Mouse (Mus musculus) forebrain, postnatal 0 days (tissue): ENCODE results near the gene Depdc1b. TPM values are rescaled to one million over a fixed set of nuclear protein-coding genes. Genes with fewer than 3 reads are reported as not detected.
A peak's percentile ranks its signal among the peaks of the same experiment; 100 is the strongest.

Experiments
- ATAC-seq: fragments of 200-750 bp; cut with Nextera tagmentation; 2 replicates; pipeline ENCODE4 v1.8.0; 2017; ENCODE audit warnings: mild to moderate bottlenecking, moderate library complexity
- DNase-seq: peaks from one replicate; pipeline ENCODE4 v3.0.0-alpha.2; 2015
- H3K27ac ChIP-seq: fragments of 300-500 bp; sonication (generic); 2 replicates; pipeline ENCODE4 v1.5.1; 2014; ENCODE audit warnings: low read depth, mild to moderate bottlenecking, antibody characterized with exemption, low read length, moderate library complexity, mixed read lengths
- H3K27me3 ChIP-seq: fragments of 300-500 bp; sonication (generic); 2 replicates; pipeline ENCODE4 v1.6.1; 2014; ENCODE audit warnings: mild to moderate bottlenecking, low read length, mixed read lengths; ENCODE audit not compliant: insufficient read depth
- H3K36me3 ChIP-seq: fragments of 300-500 bp; sonication (generic); 2 replicates; pipeline ENCODE4 v1.6.1; 2014; ENCODE audit warnings: mild to moderate bottlenecking, moderate library complexity; ENCODE audit not compliant: insufficient read depth
- H3K4me1 ChIP-seq: fragments of 300-500 bp; sonication (generic); 2 replicates; pipeline ENCODE4 v1.6.1; 2014; ENCODE audit warnings: antibody characterized with exemption; ENCODE audit not compliant: insufficient read depth
- H3K4me2 ChIP-seq: fragments of 300-500 bp; sonication (generic); 2 replicates; pipeline ENCODE4 v1.6.1; 2014; ENCODE audit warnings: low read depth, mild to moderate bottlenecking, moderate library complexity
- H3K4me3 ChIP-seq: fragments of 300-500 bp; sonication (generic); 2 replicates; pipeline ENCODE4 v1.5.1; 2014; ENCODE audit warnings: low read depth, low read length, mixed read lengths
- H3K9ac ChIP-seq: fragments of 300-500 bp; sonication (generic); 2 replicates; pipeline ENCODE4 v1.6.1; 2014; ENCODE audit warnings: mild to moderate bottlenecking
- H3K9me3 ChIP-seq: fragments of 300-500 bp; sonication (generic); 2 replicates; pipeline ENCODE4 v1.6.1; 2016; ENCODE audit warnings: low read length
- CTCF ChIP-seq: sonication (generic); IDR thresholded peaks from 2 replicates; pipeline ENCODE4 v1.5.1; 2016; ENCODE audit warnings: antibody characterized with exemption, control low read depth, low read depth
- WGBS: fragments of 180-500 bp; shearing (Covaris S2); extraction: QIAGEN DNeasy Blood & Tissue Kit; methylation state at CpG from one replicate; pipeline ENCODE4 v1.1.7; 2014; 5-methylcytosine and 5-hydroxymethylcytosine counted together
- polyA plus RNA-seq: library from polyadenylated mRNA; unstranded; fragments of >200 nt; fragmentation: Nextera tagmentation; extraction: Ambion mirVana; gene quantifications from 2 replicates; pipeline ENCODE4 v1.2.1, GENCODE M21; 2015
- total RNA-seq: library from RNA; depleted of rRNA; stranded (reverse); fragments of >200 nt; gene quantifications from 2 replicates; pipeline ENCODE4 v1.2.3, GENCODE M21; 2014

The Depdc1b gene
- total and polyA plus RNA-seq, 2 experiments from 2014 or later: 0.51 to 1.8 TPM

DNA sequence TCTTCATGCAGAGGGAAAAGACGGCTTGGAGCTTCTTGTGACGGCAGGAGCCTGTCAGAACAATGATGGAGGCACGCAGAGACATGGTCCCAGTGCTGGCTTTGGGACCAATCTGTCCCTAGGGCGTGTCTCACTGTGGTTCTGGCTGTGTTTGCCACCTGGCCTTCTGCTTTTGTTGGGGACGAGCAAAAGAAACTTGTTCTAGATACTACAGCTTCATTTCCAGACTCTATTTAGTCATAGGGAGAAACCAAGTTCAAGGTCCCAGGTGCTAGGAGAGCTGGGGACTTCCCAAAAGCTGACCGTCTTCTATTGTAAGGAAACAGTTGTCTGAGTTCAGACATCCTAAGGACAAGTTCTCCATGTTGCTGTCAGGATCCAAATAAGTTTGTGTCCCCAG, 21.2 kb downstream of the Depdc1b start:
- H3K9ac ChIP-seq: no peak overlapping the region
- no peak overlapping the region for H3K27ac ChIP-seq
- H3K27me3 ChIP-seq: no peaks in the 10 kb centered on the region
- H3K4me2 ChIP-seq: no peak overlapping the region
- no peak for TF ChIP-seq CTCF
- ATAC-seq (no peak), DNase-seq (no peak)
- H3K36me3 ChIP-seq: no peaks in the 10 kb centered on the region
- no peak overlapping the region for H3K4me3 ChIP-seq
- H3K9me3 ChIP-seq: no peaks in the 10 kb centered on the region
- no peaks in the 10 kb centered on the region for H3K4me1 ChIP-seq
- 93% methylated on average over 6 of the region's 6 CpGs for WGBS

DNA sequence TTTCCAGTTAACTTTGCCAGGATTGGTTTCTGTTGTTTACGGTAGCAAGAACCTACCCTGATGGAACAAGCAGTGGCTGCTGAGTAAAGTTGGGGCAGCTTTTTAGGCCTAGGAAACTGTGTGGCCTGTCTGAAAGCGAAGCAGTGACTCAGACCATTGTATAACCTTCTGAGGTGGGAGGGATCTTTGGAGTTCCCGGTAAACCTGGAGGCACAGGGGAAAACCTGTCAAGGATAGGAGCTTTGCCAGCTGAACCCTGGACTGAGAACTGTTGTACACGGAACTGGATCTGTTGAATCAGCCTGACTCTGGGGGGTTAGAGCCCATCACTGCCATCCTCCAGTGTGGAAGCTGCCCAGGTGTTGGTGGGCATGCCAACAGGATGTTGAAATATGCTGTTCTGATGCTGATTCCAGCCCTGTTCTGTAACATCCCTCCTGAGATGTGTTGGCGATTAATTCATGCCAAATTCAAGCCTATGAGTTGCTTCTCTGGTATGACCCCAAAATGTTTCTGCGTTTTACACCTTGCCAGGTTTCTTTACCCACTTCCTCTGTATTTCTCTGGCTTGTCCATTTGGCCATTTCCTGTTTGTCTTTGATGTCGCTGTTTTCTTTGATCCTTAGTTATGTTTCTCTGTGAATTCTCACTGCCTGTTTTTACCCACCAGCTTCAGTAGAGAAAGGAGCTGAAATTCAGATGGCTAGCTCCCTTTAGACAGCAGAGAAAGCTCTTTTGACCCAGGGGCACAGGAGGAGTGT, 22.1 kb downstream of the Depdc1b start:
- ATAC-seq: no peak
- no peak overlapping the region for H3K27ac ChIP-seq
- H3K4me2 ChIP-seq: no peak overlapping the region
- no peak overlapping the region for H3K9ac ChIP-seq
- no peak for DNase-seq
- H3K4me1 ChIP-seq: no peaks in the 10 kb centered on the region
- no peaks in the 10 kb centered on the region for H3K9me3 ChIP-seq
- no peak overlapping the region for H3K4me3 ChIP-seq
- H3K36me3 ChIP-seq: no peaks in the 10 kb centered on the region
- WGBS: 79% methylated on average over 7 of the region's 7 CpGs
- H3K27me3 ChIP-seq: no peaks in the 10 kb centered on the region
- no peak for TF ChIP-seq CTCF

- no peak overlapping the region for H3K9ac ChIP-seq
- no peaks in the 10 kb centered on the region for H3K27me3 ChIP-seq
- ATAC-seq (no peak), DNase-seq (no peak)
- no peak overlapping the region for H3K4me3 ChIP-seq
- no peak overlapping the region for H3K27ac ChIP-seq
- TF ChIP-seq CTCF: no peak
- WGBS: 86% methylated on average over 10 of the region's 10 CpGs
- no peaks in the 10 kb centered on the region for H3K4me1 ChIP-seq
- no peak overlapping the region for H3K4me2 ChIP-seq
- H3K36me3 ChIP-seq: no peaks in the 10 kb centered on the region
- H3K9me3 ChIP-seq: no peaks in the 10 kb centered on the region
Measured at GRCm38 (mm10) chr13:108339907-108340596, 23.9 kb downstream of the Depdc1b start.

GRCm38 (mm10) chr13:108341585-108341984, 25.5 kb downstream of the Depdc1b start:
- Histone ChIP-seq H3K27ac (no peak overlapping the region), H3K9ac (no peak overlapping the region), H3K4me3 (no peak overlapping the region), H3K36me3 (no peaks in the 10 kb centered on the region), H3K27me3 (no peaks in the 10 kb centered on the region), H3K4me1 (no peaks in the 10 kb centered on the region), H3K9me3 (no peaks in the 10 kb centered on the region), H3K4me2 (no peak overlapping the region)
- 77% methylated on average over 7 of the region's 7 CpGs for WGBS
- ATAC-seq (no peak), DNase-seq (no peak)
- peak; percentile 31; the same call in 1 of the 2 replicates for TF ChIP-seq CTCF

GRCm38 (mm10) chr13:108345756-108346155, 29.6 kb downstream of the Depdc1b start:
- no peak for TF ChIP-seq CTCF
- ATAC-seq: no peak

DNA sequence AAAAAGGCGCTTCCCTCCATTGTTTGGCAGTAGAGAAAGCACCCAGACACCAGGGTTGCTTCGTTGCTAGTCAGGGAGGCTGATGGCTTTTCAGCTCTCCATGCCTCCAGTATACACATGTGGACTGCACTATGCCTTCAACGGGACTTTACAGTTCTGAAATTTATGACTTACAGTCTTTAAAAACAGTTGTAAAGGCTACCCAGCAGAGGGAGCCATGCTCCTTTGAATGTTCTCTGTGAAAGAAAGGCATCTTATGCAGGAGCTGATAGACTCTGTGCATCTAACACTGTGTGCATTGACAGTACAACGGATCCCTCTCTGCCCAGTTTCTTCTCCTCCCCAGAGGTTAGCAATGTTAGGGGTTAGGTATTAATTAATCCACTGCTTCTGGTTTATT, 30.9 kb downstream of the Depdc1b start:
- TF ChIP-seq CTCF: peak; percentile 89
- Histone ChIP-seq H3K9ac (no peak overlapping the region), H3K4me2 (no peak overlapping the region), H3K4me3 (no peak overlapping the region), H3K9me3 (no peaks in the 10 kb centered on the region), H3K27me3 (no peaks in the 10 kb centered on the region), H3K36me3 (no peaks in the 10 kb centered on the region), H3K4me1 (no peaks in the 10 kb centered on the region), H3K27ac (no peak overlapping the region)
- peak; percentile 86 for DNase-seq
- ATAC-seq: peak; percentile 88
- WGBS: 52% methylated on average over 4 of the region's 4 CpGs

More at GRCm38 (mm10) chr13:108345756-108346155, 29.6 kb downstream of the Depdc1b start:
- H3K9ac ChIP-seq: no peak overlapping the region
- no peaks in the 10 kb centered on the region for H3K4me1 ChIP-seq
- no peaks in the 10 kb centered on the region for H3K36me3 ChIP-seq
- no peaks in the 10 kb centered on the region for H3K27me3 ChIP-seq
- H3K9me3 ChIP-seq: no peaks in the 10 kb centered on the region
- 87% methylated on average over 4 of the region's 4 CpGs for WGBS
- H3K27ac ChIP-seq: no peak overlapping the region
- no peak overlapping the region for H3K4me3 ChIP-seq
- no peak overlapping the region for H3K4me2 ChIP-seq
- no peak for DNase-seq

DNA sequence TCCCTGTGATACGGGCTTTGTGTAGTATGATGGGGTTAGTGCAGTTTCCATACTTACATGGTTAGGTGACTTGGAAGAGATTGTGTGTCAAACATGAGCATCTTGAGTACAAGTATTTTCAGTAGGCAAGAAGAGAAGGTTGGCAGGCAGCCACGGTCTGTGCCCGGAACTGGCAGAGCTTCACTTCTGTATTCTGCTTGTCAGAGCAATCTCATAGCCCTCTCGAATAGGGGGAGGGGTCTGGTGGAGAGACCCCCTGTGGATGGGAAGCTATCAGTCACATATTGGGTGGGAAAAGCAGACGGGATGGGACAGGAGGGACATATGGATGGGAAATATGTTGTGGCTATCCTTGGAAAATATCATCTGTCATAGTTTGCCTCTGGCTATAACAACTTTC, 33.5 kb downstream of the Depdc1b start:
- WGBS: 42% methylated on average over 5 of the region's 5 CpGs
- Histone ChIP-seq H3K4me1 (no peaks in the 10 kb centered on the region), H3K4me2 (no peak overlapping the region), H3K4me3 (no peak overlapping the region), H3K9ac (no peak overlapping the region), H3K36me3 (no peaks in the 10 kb centered on the region), H3K27me3 (no peaks in the 10 kb centered on the region), H3K27ac (no peak overlapping the region), H3K9me3 (no peaks in the 10 kb centered on the region)
- peak; percentile 61 for ATAC-seq
- peak; percentile 70 for DNase-seq
- TF ChIP-seq CTCF: no peak
